Mouse (Mus musculus): Measurements from ENCODE around the gene Plekho2. TPM values are rescaled to one million over a fixed set of nuclear protein-coding genes. Genes with fewer than 3 reads are reported as not detected.

The Plekho2 gene
- polyA plus RNA-seq, 1 experiment from 2014 or later = 21.4 TPM

DNA sequence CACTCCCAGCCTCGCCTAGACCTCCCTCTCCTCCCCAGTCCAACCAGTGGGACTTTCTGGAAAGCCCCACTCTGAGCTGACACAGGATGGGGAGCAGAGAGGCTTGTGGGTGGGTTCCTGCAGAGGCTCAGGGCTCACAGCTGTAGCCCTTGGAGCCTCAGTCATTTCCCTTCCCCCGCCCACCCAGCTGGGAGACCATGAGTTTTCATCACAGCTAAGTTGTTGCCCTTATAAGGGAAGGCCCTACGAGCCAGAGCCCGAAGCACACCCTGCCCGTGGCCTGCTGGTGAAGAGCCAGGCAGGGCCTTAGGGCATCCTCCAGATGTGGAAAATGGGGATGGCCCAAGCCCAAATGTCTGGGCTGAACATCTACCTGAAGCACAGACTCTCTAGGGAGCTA, 28.8 kb downstream of the Plekho2 start:
- peak overlapping the region; percentile 18 for H3K9ac ChIP-seq (ENCODE audit: low read length)
- ATAC-seq (ENCODE audit: insufficient read depth, low FRiP score) = peak; percentile 89
- H3K9me3 ChIP-seq (replicated peaks; ENCODE audit: control insufficient read depth, low read length) = no peaks in the 10 kb centered on the region
- no peaks in the 10 kb centered on the region for H3K27me3 ChIP-seq (ENCODE audit: control insufficient read depth, insufficient read depth, low read length)
- H3K36me3 ChIP-seq (ENCODE audit: control insufficient read depth, insufficient read depth, low read length) = peaks cover 2% of the 10 kb centered on the region; the same call in 1 of the 2 replicates
- H3K4me1 ChIP-seq (ENCODE audit: control insufficient read depth, insufficient read depth, low read length) = peaks cover 47% of the 10 kb centered on the region
- no peak overlapping the region for H3K4me3 ChIP-seq (replicated peaks; ENCODE audit: low read length)
- peak overlapping the region; percentile 98 for H3K27ac ChIP-seq (ENCODE audit: low read length)
- no peak overlapping the region for H3K4me2 ChIP-seq (ENCODE audit: low read depth, low read length)
- WGBS = 14% methylated on average over 5 of the region's 5 CpGs

DNA sequence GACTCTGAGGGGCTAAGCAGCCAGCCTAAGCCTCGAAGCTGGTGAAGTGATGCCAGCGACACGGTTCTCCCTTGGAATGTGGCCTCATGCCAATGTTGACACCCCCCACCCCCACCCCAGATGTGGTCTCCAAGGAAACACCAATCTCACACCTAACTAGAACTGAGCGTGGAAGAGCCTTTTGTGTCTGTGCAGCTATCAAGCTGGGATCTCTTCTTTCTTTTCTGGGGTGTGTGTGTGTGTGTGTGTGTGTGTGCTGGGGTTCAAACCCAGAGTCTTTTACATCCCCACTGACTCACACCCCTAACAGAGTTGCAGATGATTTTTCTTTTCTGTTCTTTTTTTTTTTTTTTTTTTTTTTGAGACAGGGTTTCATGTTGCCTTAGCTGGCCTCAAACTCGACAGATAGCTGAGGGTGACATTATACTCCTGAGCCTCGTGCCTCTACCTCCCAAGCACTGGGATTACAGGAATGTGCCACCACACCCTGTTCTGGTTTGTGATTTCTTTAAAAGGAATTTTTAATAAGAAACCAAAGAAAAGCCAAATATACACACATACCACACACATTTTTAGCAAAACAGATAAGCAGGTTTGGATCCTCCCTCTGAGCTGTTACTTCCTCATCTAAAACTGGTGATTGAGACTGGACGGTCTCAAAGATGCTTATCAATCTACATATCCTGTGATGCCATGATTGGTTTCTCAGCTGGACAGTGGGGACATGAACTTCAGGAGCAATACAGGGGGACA, 29.6 kb downstream of the Plekho2 start:
- H3K27me3 ChIP-seq (ENCODE audit: control insufficient read depth, insufficient read depth, low read length) = no peaks in the 10 kb centered on the region
- no peak for ATAC-seq (ENCODE audit: insufficient read depth, low FRiP score)
- no peak overlapping the region for H3K4me2 ChIP-seq (ENCODE audit: low read depth, low read length)
- WGBS = 20% methylated on average over 7 of the region's 7 CpGs
- H3K9me3 ChIP-seq (replicated peaks; ENCODE audit: control insufficient read depth, low read length) = no peaks in the 10 kb centered on the region
- H3K4me1 ChIP-seq (ENCODE audit: control insufficient read depth, insufficient read depth, low read length) = peaks cover 39% of the 10 kb centered on the region
- no peaks in the 10 kb centered on the region for H3K36me3 ChIP-seq (ENCODE audit: control insufficient read depth, insufficient read depth, low read length)
- H3K27ac ChIP-seq (ENCODE audit: low read length) = peak overlapping the region; percentile 98
- no peak overlapping the region for H3K4me3 ChIP-seq (replicated peaks; ENCODE audit: low read length)
- peak overlapping the region; percentile 18 for H3K9ac ChIP-seq (ENCODE audit: low read length)

DNA sequence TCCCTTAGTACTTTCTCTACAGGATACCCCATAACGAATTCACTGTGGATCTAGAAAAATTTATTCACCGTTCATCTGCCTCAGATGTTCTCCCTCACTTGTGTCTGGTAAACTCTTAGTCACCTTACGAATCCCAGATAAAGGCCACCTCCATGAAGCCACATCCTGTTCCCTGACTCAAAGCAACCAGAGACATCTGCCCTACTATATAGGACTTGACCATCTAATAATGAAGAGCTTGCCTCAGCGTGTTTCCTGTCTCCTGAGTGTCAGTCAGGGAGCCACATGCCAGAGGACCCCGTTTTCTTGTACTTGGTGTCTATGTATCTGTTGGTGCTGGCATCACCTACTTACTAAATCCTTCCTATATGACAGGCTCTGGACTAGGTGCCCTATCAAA, 30.2 kb downstream of the Plekho2 start:
- WGBS = 83% methylated on average over 5 of the region's 5 CpGs
- Histone ChIP-seq H3K4me2 (ENCODE audit: low read depth, low read length) (no peak overlapping the region), H3K36me3 (ENCODE audit: control insufficient read depth, insufficient read depth, low read length) (no peaks in the 10 kb centered on the region), H3K9ac (ENCODE audit: low read length) (no peak overlapping the region), H3K4me1 (ENCODE audit: control insufficient read depth, insufficient read depth, low read length) (peaks cover 34% of the 10 kb centered on the region), H3K9me3 (replicated peaks; ENCODE audit: control insufficient read depth, low read length) (no peaks in the 10 kb centered on the region), H3K27me3 (ENCODE audit: control insufficient read depth, insufficient read depth, low read length) (no peaks in the 10 kb centered on the region), H3K4me3 (replicated peaks; ENCODE audit: low read length) (no peak overlapping the region), H3K27ac (ENCODE audit: low read length) (0 out of 2 replicates have a peak overlapping the region, but pooled peaks have one; percentile 98)
- no peak for ATAC-seq (ENCODE audit: insufficient read depth, low FRiP score)

DNA sequence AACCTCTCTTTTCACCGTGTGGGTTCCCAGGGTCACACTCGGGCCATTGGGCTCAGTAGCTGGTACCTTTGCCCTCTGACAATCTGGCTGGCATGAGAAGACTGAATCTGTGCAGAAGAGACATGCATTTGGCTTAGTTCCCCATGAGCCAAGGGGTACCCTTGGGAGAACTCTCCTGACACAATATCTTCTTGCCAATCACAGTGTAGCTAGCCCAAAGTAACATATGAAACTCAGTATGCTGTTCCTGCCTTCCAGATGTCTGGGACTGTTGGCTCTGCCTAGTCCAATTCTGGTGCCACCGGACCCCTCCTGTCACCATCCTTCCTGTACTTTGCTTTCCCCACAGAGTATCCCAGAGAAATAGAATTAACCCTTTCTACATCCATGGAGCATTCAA, 30.7 kb downstream of the Plekho2 start:
- Histone ChIP-seq H3K9me3 (replicated peaks; ENCODE audit: control insufficient read depth, low read length) (no peaks in the 10 kb centered on the region), H3K36me3 (ENCODE audit: control insufficient read depth, insufficient read depth, low read length) (no peaks in the 10 kb centered on the region), H3K4me3 (replicated peaks; ENCODE audit: low read length) (no peak overlapping the region), H3K4me1 (ENCODE audit: control insufficient read depth, insufficient read depth, low read length) (peaks cover 31% of the 10 kb centered on the region), H3K9ac (ENCODE audit: low read length) (no peak overlapping the region), H3K27ac (ENCODE audit: low read length) (0 out of 2 replicates have a peak overlapping the region, but pooled peaks have one; percentile 98), H3K4me2 (ENCODE audit: low read depth, low read length) (no peak overlapping the region), H3K27me3 (ENCODE audit: control insufficient read depth, insufficient read depth, low read length) (no peaks in the 10 kb centered on the region)
- 81% methylated on average over 3 of the region's 3 CpGs for WGBS
- ATAC-seq (ENCODE audit: insufficient read depth, low FRiP score) = no peak

DNA sequence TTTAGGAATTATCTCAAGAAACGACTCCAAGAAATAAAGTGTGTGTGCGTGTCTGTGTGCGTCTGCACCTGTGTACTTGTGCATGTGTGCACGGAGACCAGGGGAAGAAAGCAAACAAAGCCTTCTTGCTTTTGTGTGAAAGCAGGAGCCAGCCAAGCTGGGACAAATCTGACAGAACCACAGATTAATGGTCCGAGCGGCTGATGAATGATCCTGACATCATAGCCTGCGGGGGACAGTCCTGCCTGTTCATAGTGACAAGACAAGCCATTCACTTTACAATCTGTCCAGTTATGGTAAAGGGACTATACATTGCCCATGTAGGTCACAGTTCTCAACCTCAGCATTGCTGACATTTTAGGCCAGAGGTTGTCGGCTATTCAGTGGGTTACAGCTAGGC, 31.5 kb downstream of the Plekho2 start:
- no peak overlapping the region for H3K4me2 ChIP-seq (ENCODE audit: low read depth, low read length)

DNA sequence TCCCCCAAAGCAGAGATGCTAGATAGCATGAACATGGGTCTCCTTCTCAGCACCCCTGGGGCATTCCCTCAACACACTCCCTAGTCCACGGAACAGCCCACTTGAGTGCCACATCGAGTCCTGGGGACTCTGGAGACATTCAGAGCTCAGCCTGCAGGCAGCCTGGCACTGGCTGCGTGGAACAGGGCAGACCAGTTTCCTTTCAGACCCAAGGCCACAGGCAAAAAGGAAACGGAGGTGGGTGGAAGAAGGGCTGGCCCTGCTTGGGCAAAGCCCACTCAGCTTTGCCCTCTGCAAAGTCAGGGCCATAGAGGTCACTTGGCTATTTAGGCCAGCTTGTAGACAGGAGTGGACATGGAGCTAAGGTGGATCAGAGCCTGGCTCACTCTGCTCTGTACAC, 32.0 kb downstream of the Plekho2 start:
- Histone ChIP-seq H3K9me3 (replicated peaks; ENCODE audit: control insufficient read depth, low read length) (no peaks in the 10 kb centered on the region), H3K4me2 (ENCODE audit: low read depth, low read length) (no peak overlapping the region), H3K36me3 (ENCODE audit: control insufficient read depth, insufficient read depth, low read length) (no peaks in the 10 kb centered on the region), H3K27me3 (ENCODE audit: control insufficient read depth, insufficient read depth, low read length) (no peaks in the 10 kb centered on the region), H3K4me1 (ENCODE audit: control insufficient read depth, insufficient read depth, low read length) (peaks cover 31% of the 10 kb centered on the region), H3K4me3 (replicated peaks; ENCODE audit: low read length) (no peak overlapping the region), H3K9ac (ENCODE audit: low read length) (no peak overlapping the region), H3K27ac (ENCODE audit: low read length) (peak overlapping the region; percentile 9; the same call in 1 of the 2 replicates)
- ATAC-seq (ENCODE audit: insufficient read depth, low FRiP score) = no peak
- 58% methylated on average over 4 of the region's 4 CpGs for WGBS

More for the DNA sequence above, 31.5 kb downstream of the Plekho2 start:
- Histone ChIP-seq H3K36me3 (ENCODE audit: control insufficient read depth, insufficient read depth, low read length) (no peaks in the 10 kb centered on the region), H3K27ac (ENCODE audit: low read length) (peak overlapping the region; percentile 9; the same call in 1 of the 2 replicates), H3K27me3 (ENCODE audit: control insufficient read depth, insufficient read depth, low read length) (no peaks in the 10 kb centered on the region), H3K4me3 (replicated peaks; ENCODE audit: low read length) (no peak overlapping the region), H3K9ac (ENCODE audit: low read length) (no peak overlapping the region), H3K9me3 (replicated peaks; ENCODE audit: control insufficient read depth, low read length) (no peaks in the 10 kb centered on the region), H3K4me1 (ENCODE audit: control insufficient read depth, insufficient read depth, low read length) (peaks cover 31% of the 10 kb centered on the region)
- 61% methylated on average over 8 of the region's 8 CpGs for WGBS
- ATAC-seq (ENCODE audit: insufficient read depth, low FRiP score) = no peak

DNA sequence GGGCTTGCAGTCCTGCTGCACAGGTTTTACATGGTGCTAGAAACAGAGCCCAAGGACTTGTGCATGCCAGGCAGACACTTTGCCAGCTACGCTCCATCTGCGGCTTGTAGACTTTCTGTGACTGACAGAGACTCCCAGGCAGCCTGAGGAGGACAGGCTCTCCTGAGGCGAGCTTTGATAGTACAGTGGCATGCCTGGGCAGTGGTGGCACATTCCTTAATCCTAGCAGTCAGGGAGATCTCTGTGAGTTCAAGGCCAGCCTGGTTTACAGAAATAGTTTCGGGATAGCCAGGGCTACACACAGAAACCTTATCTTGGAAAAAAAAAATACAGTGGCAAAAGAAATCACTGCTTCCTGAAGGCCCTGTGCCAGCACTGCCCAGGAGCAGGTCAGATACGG, 32.7 kb downstream of the Plekho2 start:
- H3K4me1 ChIP-seq (ENCODE audit: control insufficient read depth, insufficient read depth, low read length) = peaks cover 31% of the 10 kb centered on the region
- no peaks in the 10 kb centered on the region for H3K27me3 ChIP-seq (ENCODE audit: control insufficient read depth, insufficient read depth, low read length)
- no peak overlapping the region for H3K4me2 ChIP-seq (ENCODE audit: low read depth, low read length)
- no peak overlapping the region for H3K9ac ChIP-seq (ENCODE audit: low read length)
- no peaks in the 10 kb centered on the region for H3K9me3 ChIP-seq (replicated peaks; ENCODE audit: control insufficient read depth, low read length)
- WGBS = 76% methylated on average over 5 of the region's 5 CpGs
- H3K27ac ChIP-seq (ENCODE audit: low read length) = no peak overlapping the region
- no peak overlapping the region for H3K4me3 ChIP-seq (replicated peaks; ENCODE audit: low read length)
- ATAC-seq (ENCODE audit: insufficient read depth, low FRiP score) = no peak
- no peaks in the 10 kb centered on the region for H3K36me3 ChIP-seq (ENCODE audit: control insufficient read depth, insufficient read depth, low read length)

DNA sequence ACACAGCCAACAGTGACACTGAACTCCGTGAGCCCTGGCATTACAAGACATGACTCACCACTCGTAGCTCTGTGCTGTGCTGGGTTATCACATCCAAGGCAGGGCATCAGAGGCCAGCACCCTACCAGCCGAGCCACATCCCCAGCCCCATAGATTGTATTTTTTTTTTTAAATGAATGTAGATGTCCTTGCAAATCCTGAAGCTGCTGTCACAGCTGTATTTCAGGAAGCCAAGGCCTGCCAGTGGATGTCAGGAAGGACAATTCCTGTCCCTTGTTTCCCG, 33.5 kb downstream of the Plekho2 start:
- Histone ChIP-seq H3K9me3 (replicated peaks; ENCODE audit: control insufficient read depth, low read length) (no peaks in the 10 kb centered on the region), H3K4me1 (ENCODE audit: control insufficient read depth, insufficient read depth, low read length) (peaks cover 32% of the 10 kb centered on the region), H3K36me3 (ENCODE audit: control insufficient read depth, insufficient read depth, low read length) (no peaks in the 10 kb centered on the region), H3K9ac (ENCODE audit: low read length) (no peak overlapping the region; the same call in 1 of the 2 replicates), H3K27ac (ENCODE audit: low read length) (peak overlapping the region; percentile 58), H3K4me3 (replicated peaks; ENCODE audit: low read length) (no peak overlapping the region), H3K27me3 (ENCODE audit: control insufficient read depth, insufficient read depth, low read length) (no peaks in the 10 kb centered on the region), H3K4me2 (ENCODE audit: low read depth, low read length) (no peak overlapping the region)
- WGBS = 42% methylated on average over 4 of the region's 4 CpGs
- no peak for ATAC-seq (ENCODE audit: insufficient read depth, low FRiP score)

DNA sequence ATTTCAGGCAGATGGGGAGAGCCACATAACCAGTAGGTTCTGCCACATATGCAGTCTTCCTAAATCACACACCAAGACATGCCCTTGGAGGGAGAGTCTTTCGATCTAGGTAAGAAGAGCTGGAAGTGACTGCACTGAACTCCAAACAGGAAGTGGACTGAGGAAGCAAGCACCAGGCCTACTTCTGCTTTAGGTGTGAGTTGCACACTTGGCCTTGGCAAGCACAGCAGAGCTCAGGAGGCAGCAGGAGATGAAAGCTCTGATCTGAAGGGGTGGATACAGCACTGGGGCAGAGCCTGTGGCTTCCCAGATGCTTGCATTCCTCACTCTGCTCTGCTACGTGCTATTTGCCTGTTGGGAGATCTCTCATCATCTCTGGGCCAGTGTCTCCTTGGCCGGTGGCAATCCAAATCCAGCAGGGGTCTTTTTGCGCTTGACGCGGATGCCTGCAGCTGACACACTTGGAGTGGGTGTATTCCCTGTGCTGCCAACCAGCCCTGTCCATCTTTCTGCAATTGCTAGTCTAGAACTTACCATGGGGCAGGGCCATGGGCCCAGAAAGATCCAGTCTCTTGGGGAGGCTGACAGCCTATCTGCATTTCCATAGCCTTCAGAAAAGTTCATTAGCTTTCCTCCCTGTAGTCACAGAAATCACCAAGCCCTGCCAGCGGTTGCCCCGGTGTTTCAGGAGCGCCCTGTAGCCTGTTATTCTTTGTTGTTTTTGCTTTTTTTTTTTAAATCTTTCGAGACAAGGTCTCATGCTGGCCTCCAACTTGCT, 34.0 kb downstream of the Plekho2 start:
- WGBS = 73% methylated on average over 10 of the region's 10 CpGs
- no peak for ATAC-seq (ENCODE audit: insufficient read depth, low FRiP score)

More for the DNA sequence above, 34.0 kb downstream of the Plekho2 start:
- Histone ChIP-seq H3K9ac (ENCODE audit: low read length) (peak overlapping the region; percentile 47; the same call in 1 of the 2 replicates), H3K4me1 (ENCODE audit: control insufficient read depth, insufficient read depth, low read length) (peaks cover 28% of the 10 kb centered on the region), H3K27me3 (ENCODE audit: control insufficient read depth, insufficient read depth, low read length) (no peaks in the 10 kb centered on the region), H3K27ac (ENCODE audit: low read length) (peak overlapping the region; percentile 58; the same call in 1 of the 2 replicates), H3K36me3 (ENCODE audit: control insufficient read depth, insufficient read depth, low read length) (no peaks in the 10 kb centered on the region), H3K4me3 (replicated peaks; ENCODE audit: low read length) (no peak overlapping the region), H3K4me2 (ENCODE audit: low read depth, low read length) (no peak overlapping the region), H3K9me3 (replicated peaks; ENCODE audit: control insufficient read depth, low read length) (no peaks in the 10 kb centered on the region)
